Mouse (Mus musculus) embryonic facial prominence, embryonic 10.5 days (tissue): Measurements from ENCODE around the gene Gm3618. TPM values are rescaled to one million over a fixed set of nuclear protein-coding genes. Genes with fewer than 3 reads are reported as not detected.
"Not testable (repeated sequence)": the region's sequence is repeated elsewhere in the genome, so short reads cannot be mapped to it uniquely, and the experiment has no call there.

Source experiments
- DNase-seq: peaks from one replicate; pipeline ENCODE4 v3.0.0-alpha.2; 2017; ENCODE audit warnings: low spot score
- H3K27ac ChIP-seq: fragments of 300-500 bp; sonication (generic); replicated peaks from 2 replicates; pipeline ENCODE4 v1.5.1; 2016; ENCODE audit warnings: mild to moderate bottlenecking
- H3K27me3 ChIP-seq: fragments of 300-500 bp; sonication (generic); replicated peaks from 2 replicates; pipeline ENCODE4 v1.6.1; 2016; ENCODE audit warnings: low read depth, mild to moderate bottlenecking; ENCODE audit not compliant: poor library complexity, severe bottlenecking
- H3K36me3 ChIP-seq: fragments of 300-500 bp; sonication (generic); replicated peaks from 2 replicates; pipeline ENCODE4 v1.6.1; 2016; ENCODE audit warnings: mild to moderate bottlenecking, moderate library complexity
- H3K4me1 ChIP-seq: fragments of 300-500 bp; sonication (generic); 2 replicates; pipeline ENCODE4 v1.6.1; 2016
- H3K4me3 ChIP-seq: fragments of 300-500 bp; sonication (generic); 2 replicates; pipeline ENCODE4 v1.5.1; 2016; ENCODE audit warnings: mild to moderate bottlenecking, moderate library complexity
- H3K9me3 ChIP-seq: fragments of 300-500 bp; sonication (generic); 2 replicates; pipeline ENCODE4 v1.6.1; 2016; ENCODE audit warnings: mild to moderate bottlenecking
- WGBS: fragments of 180-500 bp; shearing (Covaris S2); methylation state at CpG from one replicate; pipeline ENCODE4 v1.1.7; 2016; 5-methylcytosine and 5-hydroxymethylcytosine counted together
- polyA plus RNA-seq: library from polyadenylated mRNA; unstranded; fragments of >200 nt; fragmentation: Nextera tagmentation; extraction: Ambion mirVana; gene quantifications from 2 replicates; pipeline ENCODE4 v1.2.1, GENCODE M21; 2016

Gm3618 gene
- polyA plus RNA-seq = not detected in 2 replicates

DNA sequence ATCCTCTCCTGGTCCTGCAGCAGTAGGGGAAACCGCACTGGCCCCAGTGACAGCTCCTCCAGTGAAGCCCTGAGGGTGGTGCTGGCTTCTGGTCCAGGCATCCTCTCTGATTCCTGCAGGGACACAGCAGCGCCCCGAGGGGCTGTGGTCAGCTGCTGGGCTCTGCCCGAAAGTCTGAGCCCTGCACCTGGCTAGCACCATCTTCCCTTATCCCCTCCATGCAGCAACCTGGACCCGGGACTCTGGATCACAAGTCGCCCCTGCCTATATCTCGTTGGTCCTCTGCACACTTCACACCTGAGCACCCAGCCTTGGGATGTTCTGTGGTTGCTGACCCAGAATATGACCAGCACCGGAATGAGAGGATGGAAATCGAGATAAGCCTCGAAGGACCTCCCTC is at the start of gene Gm3618:
Gm3618 (minus strand) TSS at position 101 of the 400 bp plus-strand sequence.
- not testable (repeated sequence) for H3K36me3 ChIP-seq, DNase-seq, H3K27me3 ChIP-seq, H3K9me3 ChIP-seq, H3K4me1 ChIP-seq, H3K27ac ChIP-seq, H3K4me3 ChIP-seq
- no CpG with 5 or more reads among the region's 10 CpGs for WGBS

DNA sequence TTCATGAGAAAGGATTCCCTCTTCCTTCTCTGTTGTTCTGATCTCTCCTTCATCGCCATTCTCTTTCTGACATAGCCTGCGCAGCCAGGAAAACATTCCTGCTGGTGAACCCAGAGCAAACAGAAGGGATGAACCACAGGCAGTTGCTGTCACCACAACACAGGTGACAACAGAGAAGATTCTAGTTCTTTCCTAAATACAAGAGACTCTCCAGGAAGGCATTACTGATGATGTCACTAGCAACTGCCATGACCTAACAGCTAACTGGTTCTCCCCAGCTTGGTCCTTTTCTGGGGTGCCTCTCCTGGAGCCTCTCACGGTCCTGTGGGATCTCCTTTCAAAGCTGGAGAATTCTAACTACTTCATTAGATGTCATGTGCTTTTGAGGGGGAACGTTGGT is 46.7 kb upstream of the Gm3618 start, which contains the start of gene Gm16440:
Gm16440 (minus strand) TSS at position 101 of the 400 bp plus-strand sequence.
- not testable (repeated sequence) for H3K27ac ChIP-seq, H3K27me3 ChIP-seq, H3K4me1 ChIP-seq, H3K9me3 ChIP-seq, H3K36me3 ChIP-seq, DNase-seq, H3K4me3 ChIP-seq
- WGBS = 87% methylated on average over 2 of the region's 4 CpGs

DNA sequence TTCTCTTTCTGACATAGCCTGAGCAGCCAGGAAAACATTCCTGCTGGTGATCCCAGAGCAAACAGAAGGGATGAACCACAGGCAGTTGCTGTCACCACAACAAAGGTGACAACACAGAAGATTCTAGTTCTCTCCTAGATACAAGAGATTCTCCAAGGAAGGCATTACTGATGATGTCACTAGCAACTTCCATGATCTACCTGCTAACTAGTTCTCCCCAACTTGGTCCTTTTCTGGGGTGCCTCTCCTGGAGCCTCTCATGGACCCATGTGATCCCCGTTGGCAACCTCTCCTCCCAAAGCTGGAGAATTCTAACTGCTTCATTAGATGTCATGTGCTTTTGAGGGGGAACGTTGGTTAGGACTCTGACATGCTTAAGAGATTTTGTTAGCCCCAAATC is 38.7 kb downstream of the Gm3618 start, which contains the start of gene Gm21103:
Gm21103 (minus strand) TSS at position 101 of the 400 bp plus-strand sequence.
- DNase-seq, H3K9me3 ChIP-seq, H3K27ac ChIP-seq, H3K4me1 ChIP-seq, H3K36me3 ChIP-seq, H3K4me3 ChIP-seq, H3K27me3 ChIP-seq: not testable (repeated sequence)
- WGBS = 80% methylated on average over 2 of the region's 2 CpGs

DNA sequence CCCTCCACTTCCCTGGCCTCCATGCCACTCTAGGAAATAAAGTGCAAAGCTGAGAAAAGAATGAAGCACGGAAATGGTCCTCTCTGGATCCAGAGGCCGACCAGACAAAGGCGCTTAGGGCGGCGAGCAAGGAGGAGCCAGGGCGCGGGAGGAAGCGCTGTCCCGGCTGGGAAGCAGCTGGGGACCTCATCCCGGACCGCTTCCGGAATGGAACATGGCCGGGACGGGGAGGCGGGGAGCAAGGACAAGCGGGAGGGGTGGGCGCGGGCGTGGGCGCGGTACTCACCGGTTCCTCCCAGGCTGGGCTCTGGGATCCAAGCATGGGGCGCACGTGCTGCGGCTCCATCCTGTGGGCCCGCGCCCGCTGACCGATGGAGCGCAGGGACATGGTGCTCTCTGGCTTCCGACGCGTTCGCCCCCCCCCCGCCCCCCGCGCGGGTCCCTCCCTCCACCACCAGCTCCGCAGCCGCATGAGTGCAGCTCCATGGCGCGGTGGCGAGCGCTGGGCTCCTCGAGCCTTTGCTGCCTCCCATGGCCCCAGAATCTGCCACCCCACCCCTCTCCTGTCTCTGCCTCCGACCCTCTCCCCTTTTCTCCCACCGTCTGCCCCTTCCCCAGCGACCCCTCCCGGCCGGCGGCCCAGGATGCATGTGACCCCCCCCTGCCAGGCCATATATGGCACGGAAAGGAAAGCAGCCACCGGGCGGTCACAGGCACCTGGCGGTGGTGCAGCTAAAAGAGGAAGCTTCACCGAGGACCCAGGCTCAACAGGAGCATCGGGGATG is 56.4 kb downstream of the Gm3618 start, which contains the start of gene Gm3411:
Gm3411 (minus strand) TSS at position 320 of the 785 bp plus-strand sequence.
- WGBS = 2% methylated on average over 56 of the region's 57 CpGs
- Histone ChIP-seq H3K27ac (peak within 1 kb of the TSS; percentile 85), H3K4me3 (peak within 1 kb of the TSS; percentile 62)
- H3K36me3 ChIP-seq, H3K9me3 ChIP-seq, H3K4me1 ChIP-seq, H3K27me3 ChIP-seq: not testable (repeated sequence)
- peak; percentile 73 for DNase-seq

Other genes starting within 250 kb of the Gm3618 start
- 0.87 and 1.3 TPM in 2 replicates for gene Gm8206, start 249.7 kb downstream of the Gm3618 start, polyA plus RNA-seq
- gene Gm3468, start 235.0 kb downstream of the Gm3618 start, polyA plus RNA-seq = 2.9 and 3.1 TPM in 2 replicates
- not detected in 2 replicates for gene Gm3476, start 217.9 kb downstream of the Gm3618 start, polyA plus RNA-seq
- not detected in 2 replicates for gene Gm21560, start 124.4 kb downstream of the Gm3618 start, polyA plus RNA-seq
- 1.9 and 2.2 TPM in 2 replicates for gene Gm3411, start 56.4 kb downstream of the Gm3618 start, polyA plus RNA-seq
- not detected in 2 replicates for gene Gm21103, start 38.8 kb downstream of the Gm3618 start, polyA plus RNA-seq
- not detected in 2 replicates for gene Gm16440, start 46.6 kb upstream of the Gm3618 start, polyA plus RNA-seq
- 1.8 and 2.1 TPM in 2 replicates for gene Gm3591, start 68.8 kb upstream of the Gm3618 start, polyA plus RNA-seq
- gene Gm3594, start 100.9 kb upstream of the Gm3618 start, polyA plus RNA-seq = not detected in 2 replicates
- not detected in 2 replicates for gene Gm8356, start 193.6 kb upstream of the Gm3618 start, polyA plus RNA-seq
- gene Gm3629, start 246.9 kb upstream of the Gm3618 start, polyA plus RNA-seq = 0.39 TPM in 1 of 2 replicates, not detected in the other